Mouse (Mus musculus) MN1 (cell line): ENCODE measurements around the gene Txnip.

Experiments used
- DNase-seq: peaks from one replicate; pipeline ENCODE4 v3.0.0-alpha.2; 2016; ENCODE audit warnings: low spot score

The Txnip gene

GRCm38 (mm10) chr3:96569506-96569905 is 11.7 kb downstream of the Txnip start:
- no peak for DNase-seq

- no peak for DNase-seq
These were observed 12.3 kb downstream of the Txnip start for GRCm38 (mm10) chr3:96569966-96570605.

GRCm38 (mm10) chr3:96570643-96571042 is 12.9 kb downstream of the Txnip start:
- DNase-seq: no peak

GRCm38 (mm10) chr3:96571336-96571735 is 13.6 kb downstream of the Txnip start:
- DNase-seq: no peak

GRCm38 (mm10) chr3:96571896-96572698 is 14.3 kb downstream of the Txnip start:
- DNase-seq: no peak

GRCm38 (mm10) chr3:96573611-96574511 is 16.1 kb downstream of the Txnip start:
- DNase-seq: no peak

GRCm38 (mm10) chr3:96575272-96575984 is 17.7 kb downstream of the Txnip start:
- no peak for DNase-seq

GRCm38 (mm10) chr3:96576005-96576658 is 18.4 kb downstream of the Txnip start:
- peak; percentile 76 for DNase-seq

GRCm38 (mm10) chr3:96576690-96577541 is 19.2 kb downstream of the Txnip start, which contains the start of gene Gm16253:
Gene Gm16253 (plus strand): TSS chr3:96576984.
- peak; percentile 98 for DNase-seq

GRCm38 (mm10) chr3:96577566-96577965 is 19.8 kb downstream of the Txnip start:
- DNase-seq: no peak

GRCm38 (mm10) chr3:96578561-96579238 is 20.9 kb downstream of the Txnip start:
- DNase-seq: no peak

- no peak for DNase-seq
These were observed 21.5 kb downstream of the Txnip start for GRCm38 (mm10) chr3:96579239-96579750.

GRCm38 (mm10) chr3:96579885-96580454 is 22.2 kb downstream of the Txnip start:
- DNase-seq: peak; percentile 94

GRCm38 (mm10) chr3:96581141-96581540 is 23.4 kb downstream of the Txnip start:
- no peak for DNase-seq

GRCm38 (mm10) chr3:96581771-96582515 is 24.2 kb downstream of the Txnip start:
- no peak for DNase-seq

GRCm38 (mm10) chr3:96583386-96583785 is 25.6 kb downstream of the Txnip start:
- DNase-seq: no peak

GRCm38 (mm10) chr3:96590657-96591056 is 32.9 kb downstream of the Txnip start:
- DNase-seq: no peak

- peak; percentile 69 for DNase-seq
These were observed 35.6 kb downstream of the Txnip start for GRCm38 (mm10) chr3:96593374-96593773.
